Mouse (Mus musculus) macrophage (primary cell): Measurements from ENCODE around the gene Il5ra. TPM values are rescaled to one million over a fixed set of nuclear protein-coding genes. Genes with fewer than 3 reads are reported as not detected.
A peak's percentile ranks its signal among the peaks of the same experiment; 100 is the strongest.

ENCODE experiments used
- H3K27ac ChIP-seq: fragments of 350-480 bp; formaldehyde crosslinking; 2 replicates; pipeline ENCODE4 v1.9.0; 2021
- H3K36me3 ChIP-seq: fragments of 350-480 bp; formaldehyde crosslinking; 2 replicates; pipeline ENCODE4 v1.9.0; 2021; ENCODE audit errors: inconsistent target
- H3K4me3 ChIP-seq: fragments of 350-480 bp; formaldehyde crosslinking; 2 replicates; pipeline ENCODE4 v1.9.0; 2021; ENCODE audit errors: inconsistent target
- H3K79me2 ChIP-seq: fragments of 350-480 bp; formaldehyde crosslinking; 2 replicates; pipeline ENCODE4 v1.9.0; 2021; ENCODE audit errors: inconsistent target
- WGBS: methylation state at CpG from one replicate; pipeline ENCODE4 v1.1.7; 2026; ENCODE audit warnings: inconsistent platforms; ENCODE audit not compliant: missing documents; 5-methylcytosine and 5-hydroxymethylcytosine counted together
- polyA plus RNA-seq: library from polyadenylated mRNA; stranded (reverse); fragments of 250-400 nt; gene quantifications from 3 replicates; pipeline ENCODE4 v1.2.4, GENCODE M21; 2018; ENCODE audit warnings: inconsistent platforms
- total RNA-seq, 78 experiments: library from RNA; depleted of rRNA; stranded (reverse); fragments of 250-400 nt; gene quantifications; 1 replicate in 9 of 78; 2 replicates in 24 of 78; 3 replicates in 43 of 78; 4 replicates in 2 of 78; pipeline ENCODE4 v1.2.4; 2018; ENCODE audit warnings: inconsistent platforms in 56 of 78

Il5ra gene
- total RNA-seq (2018; cell fraction: chromatin; rRNA removed) = not detected
- total RNA-seq (2018; cell fraction: cytosol; rRNA removed) = under 1 TPM in 3 of 26 experiments, not detected in 23; 0.04 to 0.05 (median 0.05) TPM
- under 1 TPM in 1 of 26 experiments, not detected in 25; 0.14 TPM for total RNA-seq (2018; cell fraction: nucleus; rRNA removed)
- polyA plus RNA-seq = 0.03 TPM in 1 of 3 replicates, not detected in the others

DNA sequence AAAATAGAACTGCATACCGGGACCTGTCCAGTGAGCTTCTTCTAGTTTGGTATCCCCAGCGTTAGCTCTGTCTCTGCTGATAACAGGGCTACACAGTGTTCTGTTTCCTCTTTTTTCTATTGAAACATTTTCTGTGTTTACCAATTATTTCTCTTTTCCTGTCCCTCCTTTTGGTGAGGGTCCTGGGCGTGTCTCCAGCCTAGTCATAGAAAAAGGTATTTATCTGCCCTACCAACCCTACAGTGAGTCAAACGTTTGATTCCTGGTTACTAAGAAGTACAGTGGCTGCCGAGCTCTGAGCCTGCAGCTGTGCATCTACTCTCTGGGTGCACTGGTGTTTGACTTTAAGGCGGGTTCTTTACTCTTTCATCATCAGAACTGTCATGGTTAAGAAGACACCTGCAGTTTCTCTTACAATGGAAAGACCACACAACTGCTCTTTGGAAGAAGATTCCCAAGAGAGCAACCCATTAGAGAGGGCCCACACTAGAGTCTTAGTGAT, at the start of gene Il5ra:
Gene Il5ra (minus strand): TSS at position 151 of the 502 bp plus-strand sequence.
- WGBS = 24% methylated on average over 6 of the region's 6 CpGs
- Histone ChIP-seq H3K79me2 (no peaks in the 10 kb centered on the region), H3K4me3 (no peak within 1 kb of the TSS), H3K27ac (no peak within 1 kb of the TSS), H3K36me3 (no peaks in the 10 kb centered on the region)

DNA sequence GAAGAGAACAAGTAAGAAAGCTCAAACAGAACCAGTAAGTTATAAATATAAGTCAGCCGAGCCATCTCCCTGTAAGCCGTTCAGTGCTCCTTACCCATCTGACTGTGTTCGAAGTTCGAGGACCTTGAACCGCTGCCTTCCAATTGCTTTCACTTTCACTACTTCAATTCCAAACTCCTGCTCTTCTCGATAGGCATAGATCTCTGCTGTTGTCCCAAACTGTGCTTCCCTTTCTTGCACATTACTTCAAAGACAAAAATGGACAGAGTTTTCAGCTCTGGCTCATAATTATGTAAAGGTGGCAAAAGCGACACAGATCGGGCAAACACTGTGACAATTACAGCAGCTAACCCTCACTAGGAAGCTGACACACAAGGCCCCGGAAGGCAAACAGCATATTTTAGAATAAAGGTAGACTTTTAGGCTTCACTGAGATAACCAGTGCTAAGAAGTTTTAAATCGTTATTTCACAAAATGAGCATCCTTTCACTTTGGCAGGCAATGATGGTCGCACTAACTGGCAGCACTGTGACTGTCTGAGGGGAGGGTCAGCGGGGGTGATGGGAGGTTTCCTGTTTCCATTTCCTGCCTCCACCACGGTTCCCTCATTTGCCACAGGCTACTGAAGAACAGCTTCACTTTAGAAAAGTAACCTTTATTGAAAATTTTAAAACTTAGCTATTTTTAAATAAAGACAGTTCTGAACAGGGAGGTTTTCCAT, 45.4 kb upstream of the Il5ra start:
- WGBS = 36% methylated on average over 13 of the region's 13 CpGs
- peak overlapping the region; percentile 12 for H3K4me3 ChIP-seq
- H3K27ac ChIP-seq = 0 out of 2 replicates have a peak overlapping the region, but pooled peaks have one; percentile 19

DNA sequence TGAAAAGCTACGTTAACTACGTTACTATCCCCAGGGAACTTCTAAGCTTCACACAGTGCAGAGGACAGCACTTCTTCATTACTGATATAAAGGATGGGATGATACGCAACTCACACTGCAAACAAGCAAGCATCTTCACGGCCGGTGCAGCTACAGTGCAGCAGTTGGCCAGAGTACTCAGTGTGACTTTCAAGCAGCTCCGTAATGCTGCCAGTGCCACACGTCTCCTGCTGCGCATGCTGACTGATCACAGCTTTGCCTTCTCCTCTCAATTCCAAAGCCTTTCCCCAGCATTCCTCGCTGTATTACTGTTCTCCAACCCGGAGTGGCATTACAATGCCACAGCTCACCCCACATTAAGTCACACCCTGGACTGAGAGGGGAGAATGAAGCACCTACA, 44.8 kb upstream of the Il5ra start:
- 91% methylated on average over 10 of the region's 10 CpGs for WGBS
- H3K27ac ChIP-seq = 0 out of 2 replicates have a peak overlapping the region, but pooled peaks have one; percentile 19
- peaks cover 17% of the 10 kb centered on the region; the same call in 1 of the 2 replicates for H3K36me3 ChIP-seq
- H3K4me3 ChIP-seq = peak overlapping the region; percentile 12; the same call in 1 of the 2 replicates
- peaks cover 46% of the 10 kb centered on the region for H3K79me2 ChIP-seq

More for the DNA sequence above, 45.4 kb upstream of the Il5ra start:
- peaks cover 14% of the 10 kb centered on the region; the same call in 1 of the 2 replicates for H3K36me3 ChIP-seq
- peaks cover 52% of the 10 kb centered on the region for H3K79me2 ChIP-seq

DNA sequence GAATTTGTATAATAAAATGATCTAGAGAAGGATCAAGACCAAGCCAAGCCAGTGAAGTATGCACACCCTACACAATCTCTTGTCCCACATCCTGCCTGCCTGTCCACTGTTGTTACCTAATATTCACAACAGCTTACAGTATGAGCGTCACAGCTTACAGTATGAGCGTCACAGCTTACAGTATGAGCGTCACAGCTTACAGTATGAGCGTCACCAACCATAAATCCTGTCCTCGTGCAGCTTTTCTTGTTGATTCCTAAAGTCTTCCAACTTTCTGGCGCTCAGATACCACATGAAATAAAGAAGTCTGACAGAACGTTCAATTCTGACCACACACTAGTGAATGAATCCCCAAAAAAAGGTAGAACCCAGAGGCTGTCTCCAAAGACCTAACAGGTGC, 44.3 kb upstream of the Il5ra start:
- peaks cover 22% of the 10 kb centered on the region; the same call in 1 of the 2 replicates for H3K36me3 ChIP-seq
- no peak overlapping the region for H3K27ac ChIP-seq
- H3K79me2 ChIP-seq = peaks cover 46% of the 10 kb centered on the region
- WGBS = 87% methylated on average over 7 of the region's 7 CpGs
- no peak overlapping the region for H3K4me3 ChIP-seq

DNA sequence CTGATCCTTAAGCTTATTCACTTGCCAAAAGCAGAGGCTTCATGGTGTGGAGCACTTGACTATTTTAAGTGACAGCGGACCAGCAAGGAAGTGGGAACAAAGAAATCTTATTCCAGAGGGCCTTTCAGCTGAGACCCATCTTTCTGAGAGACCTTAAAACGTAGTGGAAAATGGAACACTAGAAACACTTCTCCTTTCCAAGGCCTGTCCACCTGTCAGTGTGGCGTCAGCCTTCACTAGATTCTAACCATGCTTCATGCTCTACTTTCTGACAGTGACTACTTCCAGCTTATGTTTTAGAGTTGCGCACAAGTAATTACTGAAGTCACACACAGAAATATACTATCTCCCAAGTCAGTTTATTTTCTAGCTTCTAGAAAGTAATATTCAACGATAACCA, 43.6 kb upstream of the Il5ra start:
- H3K36me3 ChIP-seq = peaks cover 25% of the 10 kb centered on the region; the same call in 1 of the 2 replicates

DNA sequence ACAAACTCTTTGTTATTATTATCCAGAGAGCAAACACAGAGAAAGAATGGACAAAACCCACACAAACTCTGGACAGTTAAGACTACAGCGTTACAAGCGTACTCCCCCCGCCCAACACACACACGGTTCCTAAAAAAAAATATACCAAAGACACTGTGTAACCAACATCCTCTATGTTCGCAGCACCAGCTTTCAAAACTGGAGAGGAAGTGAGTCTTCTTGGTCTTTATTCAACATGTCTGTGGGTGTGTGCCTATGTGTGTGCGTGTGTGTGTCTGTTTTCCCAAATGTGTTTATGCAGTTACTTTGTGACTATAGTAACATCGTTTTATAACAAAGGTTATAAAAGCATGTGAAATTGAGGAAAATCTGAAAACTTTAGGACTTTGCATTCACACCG, 42.6 kb upstream of the Il5ra start:
- Histone ChIP-seq H3K79me2 (peaks cover 29% of the 10 kb centered on the region; the same call in 1 of the 2 replicates), H3K4me3 (no peak overlapping the region), H3K27ac (no peak overlapping the region), H3K36me3 (peaks cover 25% of the 10 kb centered on the region; the same call in 1 of the 2 replicates)
- WGBS = 65% methylated on average over 8 of the region's 8 CpGs

More for the DNA sequence above, 43.6 kb upstream of the Il5ra start:
- Histone ChIP-seq H3K4me3 (no peak overlapping the region), H3K79me2 (peaks cover 40% of the 10 kb centered on the region), H3K27ac (no peak overlapping the region)
- WGBS = 92% methylated on average over 5 of the region's 5 CpGs

DNA sequence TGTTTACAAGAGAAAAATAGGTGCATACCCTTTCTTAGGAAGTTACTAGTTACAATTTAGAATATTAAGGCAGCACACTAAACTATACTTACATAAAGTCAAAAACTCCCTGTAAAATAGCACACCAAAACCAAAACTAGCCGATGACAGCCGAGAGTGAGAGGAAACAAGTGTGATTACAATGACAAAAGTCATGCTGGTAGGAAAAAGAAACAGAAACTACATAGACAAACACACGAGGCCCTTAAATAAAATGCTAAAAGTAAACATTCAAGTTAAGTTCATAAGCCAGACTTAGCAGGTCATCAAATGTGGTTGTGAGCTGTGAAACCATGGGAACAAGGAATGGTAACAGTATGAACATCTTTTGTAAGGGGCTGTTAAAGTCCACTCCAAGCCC, 38.3 kb upstream of the Il5ra start:
- Histone ChIP-seq H3K79me2 (peaks cover 6% of the 10 kb centered on the region; the same call in 1 of the 2 replicates), H3K36me3 (peaks cover 33% of the 10 kb centered on the region), H3K27ac (no peak overlapping the region), H3K4me3 (no peak overlapping the region)
- WGBS = 88% methylated on average over 3 of the region's 3 CpGs

DNA sequence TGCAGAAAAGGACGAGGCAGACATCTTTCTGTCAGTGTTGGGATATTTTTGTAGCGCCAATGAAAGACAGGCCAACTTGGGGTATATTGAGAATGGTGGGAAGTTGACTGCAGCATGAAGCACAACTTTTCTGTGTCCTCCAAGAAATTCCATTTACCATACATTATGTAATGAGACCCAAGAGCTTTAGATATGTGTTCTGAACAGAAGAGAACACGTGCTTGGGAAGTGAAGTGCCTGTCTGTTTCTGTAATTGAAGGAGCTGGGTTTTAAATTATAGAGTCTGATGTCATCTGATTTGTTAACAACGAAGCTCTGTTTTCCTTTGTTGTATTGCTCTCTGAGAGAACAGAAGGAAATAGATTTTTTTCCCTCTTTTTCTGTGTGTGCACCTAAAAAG, 21.2 kb upstream of the Il5ra start:
- Histone ChIP-seq H3K79me2 (peaks cover 36% of the 10 kb centered on the region), H3K27ac (no peak overlapping the region), H3K4me3 (peak overlapping the region; percentile 96), H3K36me3 (peaks cover 29% of the 10 kb centered on the region)
- 44% methylated on average over 4 of the region's 4 CpGs for WGBS

DNA sequence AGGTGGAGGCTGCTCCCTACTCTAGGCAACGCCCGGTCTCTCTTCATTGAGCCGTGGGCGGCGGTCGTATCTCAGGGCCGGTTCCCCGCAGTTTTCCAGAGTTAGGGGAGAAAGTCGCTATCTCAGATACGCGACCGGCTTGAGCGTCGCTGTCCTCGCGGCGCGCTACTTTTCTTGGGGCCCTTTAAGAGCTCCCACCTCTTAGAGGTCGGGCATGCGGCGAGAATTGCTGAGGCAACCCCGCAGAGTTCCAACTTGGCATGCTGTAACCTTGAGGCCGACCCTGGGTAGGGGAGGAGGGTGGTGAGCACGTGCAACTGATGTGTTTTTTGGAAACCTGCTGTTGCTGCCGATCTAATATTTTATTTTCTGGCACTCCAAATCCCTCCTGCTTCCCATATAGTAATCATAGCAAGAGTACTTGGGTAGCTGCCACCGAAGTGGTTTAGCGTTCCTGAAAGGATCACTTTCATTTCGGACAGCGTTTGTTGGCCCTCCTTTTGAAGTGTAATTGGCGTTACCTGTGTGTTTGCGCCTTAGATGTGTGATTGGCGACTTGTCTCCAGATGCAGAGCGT, 20.5 kb upstream of the Il5ra start:
- peak overlapping the region; percentile 96 for H3K4me3 ChIP-seq
- H3K79me2 ChIP-seq = peaks cover 36% of the 10 kb centered on the region
- peaks cover 26% of the 10 kb centered on the region for H3K36me3 ChIP-seq
- peak overlapping the region; percentile 54 for H3K27ac ChIP-seq
- 2% methylated on average over 33 of the region's 33 CpGs for WGBS

DNA sequence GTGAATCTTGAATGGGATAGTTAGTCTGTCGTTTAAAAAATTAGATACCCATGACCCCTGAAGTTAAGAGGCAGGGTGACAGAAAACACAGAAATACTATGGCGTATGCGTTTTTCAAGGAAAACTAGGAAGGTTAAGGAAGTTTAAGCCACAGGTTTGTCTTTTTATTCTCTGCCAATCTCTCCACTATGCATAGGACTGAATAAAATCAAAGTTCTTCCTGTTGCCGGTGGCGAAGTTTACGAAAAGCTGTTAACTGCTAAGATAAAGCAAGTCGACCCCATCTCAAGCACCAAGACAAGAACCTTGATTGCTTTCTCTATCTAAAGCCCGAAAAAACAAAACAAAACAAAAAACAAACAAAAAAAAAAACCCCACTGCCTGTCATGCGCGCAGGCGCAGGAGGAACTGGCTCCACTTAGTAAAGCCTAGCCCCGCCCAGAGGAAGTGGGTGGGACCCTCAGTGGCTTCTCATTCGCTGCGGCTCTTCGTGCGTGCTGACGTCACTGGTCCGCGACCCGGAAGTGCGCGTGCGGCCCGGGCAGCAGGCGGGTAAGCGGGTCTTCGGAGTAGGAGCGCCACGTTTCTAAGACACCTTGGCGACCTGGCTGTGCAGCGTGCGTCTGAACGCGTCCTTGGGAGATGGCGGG, 19.9 kb upstream of the Il5ra start, which contains the start of gene Trnt1:
Gene Trnt1 (plus strand): TSS at position 481 of the 650 bp plus-strand sequence.
- H3K4me3 ChIP-seq = peak within 1 kb of the TSS; percentile 96
- peaks cover 25% of the 10 kb centered on the region for H3K36me3 ChIP-seq
- peak within 1 kb of the TSS; percentile 54 for H3K27ac ChIP-seq
- H3K79me2 ChIP-seq = peaks cover 36% of the 10 kb centered on the region
- 7% methylated on average over 35 of the region's 35 CpGs for WGBS

DNA sequence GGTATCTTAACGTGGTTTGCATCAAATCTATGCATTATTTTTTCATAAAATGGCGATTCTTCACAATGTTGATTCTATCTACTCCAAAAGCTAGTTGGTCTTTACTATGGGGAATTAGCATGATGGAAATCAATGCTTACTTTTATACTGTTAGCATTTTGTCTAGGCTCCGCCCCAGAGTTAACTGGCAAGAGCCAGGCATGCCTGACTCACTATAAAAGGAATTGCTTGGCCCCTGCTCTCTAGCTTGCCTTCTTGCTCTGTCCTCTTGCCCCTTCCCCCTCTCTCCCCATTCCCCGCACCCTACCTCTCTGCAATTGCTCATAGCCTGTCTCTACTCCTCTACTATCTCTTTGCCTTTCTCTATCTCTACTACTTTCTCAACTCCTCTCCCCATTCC, 17.9 kb upstream of the Il5ra start:
- Histone ChIP-seq H3K27ac (no peak overlapping the region), H3K79me2 (peaks cover 28% of the 10 kb centered on the region), H3K4me3 (no peak overlapping the region), H3K36me3 (0 out of 2 replicates have a peak, but pooled peaks cover 6% of the 10 kb centered on the region)
- 87% methylated on average over 4 of the region's 4 CpGs for WGBS

DNA sequence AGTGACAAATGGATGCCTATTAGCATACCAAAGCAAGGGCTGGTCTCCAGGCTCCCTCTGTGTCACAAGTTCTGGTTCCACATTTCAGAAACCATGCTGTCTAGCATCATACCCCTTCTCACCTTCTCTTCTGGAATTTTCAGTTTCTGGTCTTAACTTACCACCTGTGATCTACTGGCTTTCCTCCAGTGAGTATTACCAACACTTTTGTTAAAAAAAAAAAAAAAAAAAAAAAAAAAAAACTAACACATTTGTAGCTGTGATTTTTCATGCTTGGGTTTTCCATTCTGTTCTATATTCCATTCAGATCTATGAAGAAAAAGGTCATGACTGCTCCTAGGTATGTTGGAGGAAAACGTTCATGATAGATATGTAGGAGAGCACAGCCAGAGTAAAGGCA, 17.1 kb upstream of the Il5ra start:
- Histone ChIP-seq H3K79me2 (peaks cover 19% of the 10 kb centered on the region), H3K4me3 (no peak overlapping the region), H3K36me3 (no peaks in the 10 kb centered on the region), H3K27ac (no peak overlapping the region)
- WGBS = 60% methylated on average over 1 of the region's 1 CpGs

DNA sequence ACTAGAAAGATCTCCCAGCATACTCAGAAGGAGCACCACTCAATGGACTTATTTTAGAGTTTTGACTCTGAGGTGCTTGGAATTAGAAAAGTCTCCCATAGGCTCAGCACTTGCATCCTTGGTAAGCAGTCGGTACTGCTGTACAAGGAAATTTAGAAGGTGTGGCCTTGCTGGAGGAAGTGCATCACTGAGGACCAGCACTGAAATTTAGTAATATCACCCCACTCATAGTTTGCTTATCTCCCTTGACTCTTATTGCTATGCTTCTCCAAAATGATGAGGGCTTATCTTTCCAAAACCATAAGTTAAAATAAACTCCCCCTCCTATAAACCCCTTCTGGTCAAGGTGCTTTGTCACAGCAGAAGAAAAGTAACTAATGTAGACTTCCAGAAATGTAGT, 12.6 kb upstream of the Il5ra start:
- H3K36me3 ChIP-seq = no peaks in the 10 kb centered on the region
- no peak overlapping the region for H3K27ac ChIP-seq
- WGBS = 77% methylated on average over 1 of the region's 1 CpGs

DNA sequence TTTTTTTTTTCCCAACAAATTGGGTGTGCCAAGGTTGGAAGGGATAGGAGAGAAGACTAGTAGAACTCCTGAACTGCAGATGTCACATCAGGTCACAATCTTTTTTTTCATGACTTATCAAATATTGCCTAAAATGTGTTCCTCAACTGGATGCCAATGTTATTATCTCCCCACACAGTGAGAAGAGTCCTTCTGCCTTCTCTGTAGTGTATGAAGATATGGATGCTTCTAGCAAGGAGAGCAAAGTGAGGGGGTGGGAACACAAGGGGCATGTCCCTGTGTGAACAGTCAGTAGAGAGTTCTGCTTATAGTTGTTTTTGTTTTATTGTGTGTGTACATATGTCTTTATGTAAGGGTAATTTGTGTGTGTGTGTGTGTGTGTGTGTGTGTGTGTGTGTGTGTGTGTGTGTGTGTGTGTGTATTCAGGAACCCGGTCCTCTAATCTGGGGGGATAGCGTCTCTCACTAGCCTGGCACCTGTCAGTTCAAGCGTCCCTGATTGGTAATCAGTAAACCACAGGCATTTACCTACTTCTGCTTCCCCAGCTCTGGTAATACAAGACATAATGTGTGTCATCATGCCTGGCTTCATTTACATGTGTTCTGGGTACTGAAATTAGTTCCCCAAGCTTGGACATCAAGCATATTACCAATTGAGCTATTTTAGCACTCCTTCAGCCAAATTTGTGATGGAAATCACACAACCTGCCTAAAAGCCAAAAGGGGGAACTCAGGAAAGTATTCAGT, 11.8 kb upstream of the Il5ra start:
- Histone ChIP-seq H3K27ac (no peak overlapping the region), H3K36me3 (no peaks in the 10 kb centered on the region), H3K4me3 (no peak overlapping the region), H3K79me2 (no peaks in the 10 kb centered on the region)
- WGBS = 0% methylated on average over 1 of the region's 3 CpGs

More for the DNA sequence above, 12.6 kb upstream of the Il5ra start:
- H3K4me3 ChIP-seq = no peak overlapping the region
- no peaks in the 10 kb centered on the region for H3K79me2 ChIP-seq
